Mouse (Mus musculus) forebrain, embryonic 11.5 days (tissue): ENCODE data around the gene Phospho1. TPM values are rescaled to one million over a fixed set of nuclear protein-coding genes. Genes with fewer than 3 reads are reported as not detected.

Experiments used
- ATAC-seq: fragments of 200-750 bp; cut with Nextera tagmentation; replicated peaks from 2 replicates; pipeline ENCODE4 v1.8.0; 2017; ENCODE audit warnings: moderate TSS enrichment; ENCODE audit not compliant: low FRiP score
- DNase-seq: peaks from one replicate; pipeline ENCODE4 v3.0.0-alpha.2; 2017; ENCODE audit warnings: low spot score
- H3K27ac ChIP-seq: fragments of 300-500 bp; sonication (generic); 2 replicates; pipeline ENCODE4 v1.5.1; 2014; ENCODE audit warnings: low read depth, low read length
- H3K27me3 ChIP-seq: fragments of 300-500 bp; sonication (generic); 2 replicates; pipeline ENCODE4 v1.6.1; 2014; ENCODE audit warnings: mild to moderate bottlenecking, low read length, mixed read lengths; ENCODE audit not compliant: control insufficient read depth, insufficient read depth
- H3K36me3 ChIP-seq: fragments of 300-500 bp; sonication (generic); 2 replicates; pipeline ENCODE4 v1.6.1; 2014; ENCODE audit warnings: mild to moderate bottlenecking, low read length, moderate library complexity, mixed read lengths; ENCODE audit not compliant: control insufficient read depth, insufficient read depth
- H3K4me1 ChIP-seq: fragments of 300-500 bp; sonication (generic); replicated peaks from 2 replicates; pipeline ENCODE4 v1.6.1; 2014; ENCODE audit warnings: low read length, mixed read lengths; ENCODE audit not compliant: control insufficient read depth, insufficient read depth
- H3K4me2 ChIP-seq: fragments of 300-500 bp; sonication (generic); 2 replicates; pipeline ENCODE4 v1.6.1; 2014; ENCODE audit warnings: low read depth, mild to moderate bottlenecking, low read length, moderate library complexity, mixed read lengths; ENCODE audit not compliant: severe bottlenecking
- H3K4me3 ChIP-seq: fragments of 300-500 bp; sonication (generic); 2 replicates; pipeline ENCODE4 v1.5.1; 2014; ENCODE audit warnings: low read depth, low read length
- H3K9ac ChIP-seq: fragments of 300-500 bp; sonication (generic); 2 replicates; pipeline ENCODE4 v1.6.1; 2014; ENCODE audit warnings: low read length
- H3K9me3 ChIP-seq: fragments of 300-500 bp; sonication (generic); 2 replicates; pipeline ENCODE4 v1.6.1; 2016; ENCODE audit warnings: low read length, mixed read lengths; ENCODE audit not compliant: control insufficient read depth
- WGBS: fragments of 180-500 bp; shearing (Covaris S2); extraction: QIAGEN DNeasy Blood & Tissue Kit; methylation state at CpG from one replicate; pipeline ENCODE4 v1.1.7; 2014; 5-methylcytosine and 5-hydroxymethylcytosine counted together
- polyA plus RNA-seq: library from polyadenylated mRNA; unstranded; fragments of >200 nt; fragmentation: Nextera tagmentation; extraction: Ambion mirVana; gene quantifications from 2 replicates; pipeline ENCODE4 v1.2.1, GENCODE M21; 2014

Phospho1 gene
- polyA plus RNA-seq, 1 experiment from 2014 or later, result not detected

- no peak for ATAC-seq
- H3K36me3 ChIP-seq, result no peaks in the 10 kb centered on the region
- 94% methylated on average over 4 of the region's 4 CpGs for WGBS
These were observed 38.6 kb upstream of the Phospho1 start for GRCm38 (mm10) chr11:95785675-95786074.

GRCm38 (mm10) chr11:95786511-95786910, 37.8 kb upstream of the Phospho1 start:
- H3K27ac ChIP-seq, result no peak overlapping the region
- H3K9ac ChIP-seq, result no peak overlapping the region
- DNase-seq, result no peak
- H3K9me3 ChIP-seq, result no peaks in the 10 kb centered on the region; the same call in 1 of the 2 replicates
- no peak for ATAC-seq
- no peaks in the 10 kb centered on the region for H3K27me3 ChIP-seq
- no peaks in the 10 kb centered on the region for H3K36me3 ChIP-seq
- no peak overlapping the region for H3K4me2 ChIP-seq
- 89% methylated on average over 6 of the region's 6 CpGs for WGBS
- H3K4me1 ChIP-seq, result no peaks in the 10 kb centered on the region
- H3K4me3 ChIP-seq, result no peak overlapping the region

More at GRCm38 (mm10) chr11:95785675-95786074, 38.6 kb upstream of the Phospho1 start:
- Histone ChIP-seq H3K4me3 (no peak overlapping the region), H3K9me3 (no peaks in the 10 kb centered on the region; the same call in 1 of the 2 replicates), H3K9ac (no peak overlapping the region), H3K4me2 (no peak overlapping the region), H3K27me3 (no peaks in the 10 kb centered on the region), H3K4me1 (no peaks in the 10 kb centered on the region), H3K27ac (no peak overlapping the region)
- DNase-seq, result no peak

GRCm38 (mm10) chr11:95789451-95789891, 34.8 kb upstream of the Phospho1 start:
- 88% methylated on average over 8 of the region's 8 CpGs for WGBS
- Histone ChIP-seq H3K27me3 (no peaks in the 10 kb centered on the region), H3K4me2 (no peak overlapping the region), H3K4me3 (no peak overlapping the region), H3K9me3 (no peaks in the 10 kb centered on the region; the same call in 1 of the 2 replicates), H3K4me1 (no peaks in the 10 kb centered on the region), H3K27ac (no peak overlapping the region), H3K36me3 (no peaks in the 10 kb centered on the region), H3K9ac (no peak overlapping the region)
- DNase-seq (no peak), ATAC-seq (no peak)

- ATAC-seq (no peak), DNase-seq (no peak)
- no peak overlapping the region for H3K4me2 ChIP-seq
- no peak overlapping the region for H3K4me3 ChIP-seq
- no peaks in the 10 kb centered on the region for H3K36me3 ChIP-seq
- H3K27ac ChIP-seq, result no peak overlapping the region
- H3K9ac ChIP-seq, result no peak overlapping the region
- WGBS, result 91% methylated on average over 13 of the region's 13 CpGs
- no peaks in the 10 kb centered on the region for H3K9me3 ChIP-seq
- peaks cover 5% of the 10 kb centered on the region for H3K27me3 ChIP-seq
- peaks cover 7% of the 10 kb centered on the region; the same call in 1 of the 2 replicates for H3K4me1 ChIP-seq
These were observed 32.5 kb upstream of the Phospho1 start for GRCm38 (mm10) chr11:95791787-95792186.

GRCm38 (mm10) chr11:95792950-95793509, 31.3 kb upstream of the Phospho1 start:
- ATAC-seq, result no peak
- H3K27ac ChIP-seq, result no peak overlapping the region
- no peak for DNase-seq
- WGBS, result 91% methylated on average over 8 of the region's 8 CpGs
- H3K9ac ChIP-seq, result no peak overlapping the region
- peaks cover 7% of the 10 kb centered on the region; the same call in 1 of the 2 replicates for H3K4me1 ChIP-seq
- no peak overlapping the region for H3K4me3 ChIP-seq
- H3K36me3 ChIP-seq, result no peaks in the 10 kb centered on the region
- H3K4me2 ChIP-seq, result no peak overlapping the region
- H3K27me3 ChIP-seq, result peaks cover 11% of the 10 kb centered on the region
- H3K9me3 ChIP-seq, result no peaks in the 10 kb centered on the region

- H3K4me1 ChIP-seq, result peaks cover 7% of the 10 kb centered on the region; the same call in 1 of the 2 replicates
- no peak overlapping the region for H3K4me3 ChIP-seq
- ATAC-seq (no peak), DNase-seq (no peak)
- H3K27me3 ChIP-seq, result peaks cover 11% of the 10 kb centered on the region
- H3K4me2 ChIP-seq, result no peak overlapping the region
- H3K9ac ChIP-seq, result no peak overlapping the region
- 79% methylated on average over 5 of the region's 5 CpGs for WGBS
- no peak overlapping the region for H3K27ac ChIP-seq
- H3K9me3 ChIP-seq, result no peaks in the 10 kb centered on the region
- no peaks in the 10 kb centered on the region for H3K36me3 ChIP-seq
These were observed 30.1 kb upstream of the Phospho1 start for GRCm38 (mm10) chr11:95794201-95794600.

- H3K4me3 ChIP-seq, result no peak overlapping the region
- no peak overlapping the region for H3K9ac ChIP-seq
- H3K27me3 ChIP-seq, result peaks cover 11% of the 10 kb centered on the region
- no peak overlapping the region for H3K27ac ChIP-seq
- DNase-seq (no peak), ATAC-seq (no peak)
- no peak overlapping the region for H3K4me2 ChIP-seq
- 75% methylated on average over 5 of the region's 5 CpGs for WGBS
- no peaks in the 10 kb centered on the region for H3K36me3 ChIP-seq
- peaks cover 7% of the 10 kb centered on the region; the same call in 1 of the 2 replicates for H3K4me1 ChIP-seq
- no peaks in the 10 kb centered on the region for H3K9me3 ChIP-seq
These were observed 28.7 kb upstream of the Phospho1 start for GRCm38 (mm10) chr11:95795582-95795981.

- Histone ChIP-seq H3K27me3 (no peaks in the 10 kb centered on the region), H3K4me3 (no peak overlapping the region), H3K27ac (no peak overlapping the region), H3K4me2 (no peak overlapping the region), H3K9ac (no peak overlapping the region), H3K4me1 (no peaks in the 10 kb centered on the region; the same call in 1 of the 2 replicates), H3K9me3 (no peaks in the 10 kb centered on the region; the same call in 1 of the 2 replicates), H3K36me3 (no peaks in the 10 kb centered on the region)
- no peak for ATAC-seq
- no peak for DNase-seq
- WGBS, result 75% methylated on average over 5 of the region's 5 CpGs
These were observed 19.3 kb upstream of the Phospho1 start for GRCm38 (mm10) chr11:95805010-95805409.

- Histone ChIP-seq H3K9ac (no peak overlapping the region), H3K4me3 (no peak overlapping the region), H3K27ac (no peak overlapping the region), H3K4me1 (no peaks in the 10 kb centered on the region; the same call in 1 of the 2 replicates), H3K27me3 (no peaks in the 10 kb centered on the region), H3K9me3 (no peaks in the 10 kb centered on the region; the same call in 1 of the 2 replicates), H3K4me2 (no peak overlapping the region), H3K36me3 (no peaks in the 10 kb centered on the region)
- ATAC-seq (no peak), DNase-seq (no peak)
- WGBS, result 52% methylated on average over 3 of the region's 3 CpGs
These were observed 18.8 kb upstream of the Phospho1 start for GRCm38 (mm10) chr11:95805527-95805926.
